In the genomic region with DNA sequence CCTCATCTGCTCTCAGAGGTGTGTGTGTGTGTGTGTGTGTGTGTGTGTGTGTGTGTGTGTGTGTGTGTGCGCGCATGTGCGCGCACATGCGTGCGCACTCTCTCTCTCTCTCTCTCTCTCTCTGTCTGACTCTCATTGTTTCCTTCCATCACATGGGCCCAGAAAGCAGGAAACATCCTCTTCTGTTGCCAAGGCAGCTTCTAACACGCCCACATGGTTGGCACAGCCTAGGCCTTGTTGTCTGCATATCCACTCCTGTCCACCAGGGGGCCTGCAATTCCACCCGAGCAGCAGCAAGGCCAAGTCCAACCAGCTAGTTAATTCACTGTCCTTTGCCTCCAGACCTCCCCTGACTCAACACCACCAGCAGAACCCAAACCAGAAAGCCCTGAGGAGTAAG, we compare ENCODE assay signal across 8 mouse cellular contexts. TPM values are rescaled to one million over a fixed set of nuclear protein-coding genes. Genes with fewer than 3 reads are reported as not detected.
DNase-seq lines count a peak whose midpoint lies in the region; ATAC-seq and TF ChIP-seq lines count a peak whose summit lies in the region.

No protein-coding gene starts in this region.

- no peak overlapping the region; the same call in 1 of the 2 replicates for H3K27ac ChIP-seq in CH12.LX (ENCODE audit: insufficient read depth, low read depth)
- no peak overlapping the region for H3K27ac ChIP-seq in forebrain, embryonic 11.5 days (ENCODE audit: low read depth, low read length)
- H3K27ac ChIP-seq in heart, embryonic 16.5 days (ENCODE audit: low read length): no peak overlapping the region
- H3K27ac ChIP-seq in liver, embryonic 15.5 days (replicated peaks): 0 out of 2 replicates have a peak overlapping the region, but pooled peaks have one; percentile 97
- H3K27ac ChIP-seq in neural tube, embryonic 13.5 days (replicated peaks): peak overlapping the region; percentile 52
- H3K27ac ChIP-seq in testis, adult 2 months (ENCODE audit: control insufficient read depth, insufficient read depth, low read depth, low read length): no peak overlapping the region

- no peak overlapping the region for H3K9ac ChIP-seq in CH12.LX (ENCODE audit: insufficient read depth, low read depth)
- H3K9ac ChIP-seq in forebrain, embryonic 11.5 days (ENCODE audit: low read length): no peak overlapping the region
- H3K9ac ChIP-seq in heart, embryonic 16.5 days (ENCODE audit: low read length): no peak overlapping the region
- H3K9ac ChIP-seq in liver, embryonic 15.5 days: peak overlapping the region; percentile 87
- peak overlapping the region; percentile 50; the same call in 1 of the 2 replicates for H3K9ac ChIP-seq in neural tube, embryonic 13.5 days

- TF ChIP-seq RAD21 in CH12.LX (IDR thresholded peaks at IDR 0.05; ENCODE audit: low read depth, low read length): peak; percentile 59

- dilution Hi-C loops in CH12.LX (cut with MboI; ENCODE audit: extremely low pct_ligation_motif_present, extremely low pct_unique_long_range_greater_than_20kb, low sequenced_read_pairs): no loop called here

- H3K27me3 ChIP-seq in CH12.LX (replicated peaks): no peaks in the 10 kb centered on the region
- H3K27me3 ChIP-seq in forebrain, embryonic 11.5 days (ENCODE audit: control insufficient read depth, insufficient read depth, low read length): no peaks in the 10 kb centered on the region
- H3K27me3 ChIP-seq in heart, embryonic 16.5 days (ENCODE audit: control insufficient read depth, insufficient read depth, low read length): no peaks in the 10 kb centered on the region
- H3K27me3 ChIP-seq in liver, embryonic 15.5 days: 0 out of 2 replicates have a peak, but pooled peaks cover 8% of the 10 kb centered on the region
- no peaks in the 10 kb centered on the region for H3K27me3 ChIP-seq in neural tube, embryonic 13.5 days
- H3K27me3 ChIP-seq in testis, adult 2 months (ENCODE audit: control insufficient read depth, insufficient read depth, low read length): no peaks in the 10 kb centered on the region

- H3K79me2 ChIP-seq in CH12.LX (replicated peaks; ENCODE audit: control insufficient read depth, extremely low read depth, insufficient read depth, poor library complexity, severe bottlenecking): peaks cover 15% of the 10 kb centered on the region

- ATAC-seq in forebrain, embryonic 11.5 days (replicated peaks; ENCODE audit: low FRiP score): no peak
- ATAC-seq in heart, embryonic 16.5 days (replicated peaks; ENCODE audit: extremely low read depth, insufficient read depth, low FRiP score): peak; percentile 12; the same call in 1 of the 2 replicates
- no peak for ATAC-seq in liver, embryonic 15.5 days (ENCODE audit: insufficient read depth)
- ATAC-seq in neural tube, embryonic 13.5 days (ENCODE audit: low read depth): peak; percentile 11; the same call in 1 of the 2 replicates

- H3K9me3 ChIP-seq in CH12.LX (replicated peaks; ENCODE audit: low read length): no peaks in the 10 kb centered on the region
- H3K9me3 ChIP-seq in forebrain, embryonic 11.5 days (ENCODE audit: control insufficient read depth, low read length): no peaks in the 10 kb centered on the region
- H3K9me3 ChIP-seq in heart, embryonic 16.5 days (replicated peaks; ENCODE audit: control insufficient read depth, low read length): no peaks in the 10 kb centered on the region
- H3K9me3 ChIP-seq in liver, embryonic 15.5 days (replicated peaks): no peaks in the 10 kb centered on the region
- no peaks in the 10 kb centered on the region for H3K9me3 ChIP-seq in neural tube, embryonic 13.5 days

- DNase-seq in CH12.LX (ENCODE audit: extremely low read depth): peak; percentile 94
- DNase-seq in c-Kit-positive CD71-positive TER-119-negative erythroid progenitor cells, embryonic 14.5 days (ENCODE audit: low read depth): peak; percentile 75
- peak; percentile 92 for DNase-seq in forebrain, embryonic 11.5 days (ENCODE audit: low spot score)
- peak; percentile 90 to 92 for DNase-seq in kidney, postnatal 36 days

- H3K4me1 ChIP-seq in CH12.LX (ENCODE audit: control insufficient read depth in 1 of 2, insufficient read depth in 2 of 2): peaks cover 27 to 48% of the 10 kb centered on the region in 2 experiments
- peaks cover 8% of the 10 kb centered on the region for H3K4me1 ChIP-seq in forebrain, embryonic 11.5 days (replicated peaks; ENCODE audit: control insufficient read depth, insufficient read depth, low read length)
- H3K4me1 ChIP-seq in heart, embryonic 16.5 days (ENCODE audit: control insufficient read depth, insufficient read depth, low read length): peaks cover 43% of the 10 kb centered on the region
- H3K4me1 ChIP-seq in liver, embryonic 15.5 days (replicated peaks): peaks cover 83% of the 10 kb centered on the region
- H3K4me1 ChIP-seq in neural tube, embryonic 13.5 days (replicated peaks): peaks cover 54% of the 10 kb centered on the region
- H3K4me1 ChIP-seq in testis, adult 2 months (ENCODE audit: control insufficient read depth, insufficient read depth, low read length): peaks cover 14% of the 10 kb centered on the region

- H3K4me2 ChIP-seq in CH12.LX (ENCODE audit: insufficient read depth, low read depth, poor library complexity, severe bottlenecking): no peak overlapping the region
- H3K4me2 ChIP-seq in forebrain, embryonic 11.5 days (ENCODE audit: low read depth, low read length, severe bottlenecking): 0 out of 2 replicates have a peak overlapping the region, but pooled peaks have one; percentile 19
- peak overlapping the region; percentile 66 for H3K4me2 ChIP-seq in heart, embryonic 16.5 days (ENCODE audit: low read depth, low read length)
- H3K4me2 ChIP-seq in liver, embryonic 15.5 days: peak overlapping the region; percentile 96
- peak overlapping the region; percentile 92 for H3K4me2 ChIP-seq in neural tube, embryonic 13.5 days

- in situ Hi-C loops in CH12.LX (cut with MboI; ENCODE audit: low pct_ligation_motif_present, low pct_unique_long_range_greater_than_20kb, low sequenced_read_pairs): no loop called here

- WGBS in forebrain, embryonic 11.5 days: 39% methylated on average over 8 of the region's 8 CpGs
- 55% methylated on average over 8 of the region's 8 CpGs for WGBS in heart, embryonic 16.5 days
- WGBS in liver, embryonic 15.5 days (ENCODE audit: insufficient replicate concordance): 53% methylated on average over 8 of the region's 8 CpGs
- 40% methylated on average over 8 of the region's 8 CpGs for WGBS in neural tube, embryonic 13.5 days

- TF ChIP-seq EP300 in CH12.LX (IDR thresholded peaks at IDR 0.05; ENCODE audit: low read length): no peak

- no peak overlapping the region for H3K4me3 ChIP-seq in CH12.LX (replicated peaks in 1 of 3; ENCODE audit: low read depth in 2 of 3, low read length in 2 of 3, poor library complexity in 1 of 3)
- H3K4me3 ChIP-seq in forebrain, embryonic 11.5 days (ENCODE audit: low read depth, low read length): no peak overlapping the region
- peak overlapping the region; percentile 78; the same call in 1 of the 2 replicates for H3K4me3 ChIP-seq in heart, embryonic 16.5 days (ENCODE audit: low read length)
- peak overlapping the region; percentile 83 for H3K4me3 ChIP-seq in liver, embryonic 15.5 days (replicated peaks)
- H3K4me3 ChIP-seq in neural tube, embryonic 13.5 days: no peak overlapping the region
- no peak overlapping the region for H3K4me3 ChIP-seq in testis, adult 2 months (ENCODE audit: control insufficient read depth, low read depth, low read length)

- no peak for TF ChIP-seq POLR2A in CH12.LX (IDR thresholded peaks at IDR 0.05; ENCODE audit: low read depth, low read length)
- no peak for TF ChIP-seq POLR2A in testis, adult 2 months (IDR thresholded peaks at IDR 0.05; ENCODE audit: control insufficient read depth, low read depth, low read length)

- H3K36me3 ChIP-seq in CH12.LX (replicated peaks in 1 of 2; ENCODE audit: control insufficient read depth in 1 of 2, insufficient read depth in 1 of 2, low read length in 1 of 2): peaks cover 29 to 36% of the 10 kb centered on the region in 2 experiments
- peaks cover 13% of the 10 kb centered on the region for H3K36me3 ChIP-seq in forebrain, embryonic 11.5 days (ENCODE audit: control insufficient read depth, insufficient read depth, low read length)
- H3K36me3 ChIP-seq in heart, embryonic 16.5 days (ENCODE audit: control insufficient read depth, insufficient read depth): peaks cover 26% of the 10 kb centered on the region
- peaks cover 57% of the 10 kb centered on the region for H3K36me3 ChIP-seq in liver, embryonic 15.5 days (replicated peaks)
- peaks cover 29% of the 10 kb centered on the region for H3K36me3 ChIP-seq in neural tube, embryonic 13.5 days
- H3K36me3 ChIP-seq in testis, adult 2 months (ENCODE audit: control insufficient read depth, insufficient read depth, low read length): no peaks in the 10 kb centered on the region

- peak; percentile 88 to 89 for TF ChIP-seq CTCF in CH12.LX (conservative IDR thresholded peaks at IDR 0.05 in 1 of 2, IDR thresholded peaks at IDR 0.05 in 1 of 2; ENCODE audit: low read depth in 2 of 2, low read length in 2 of 2)
- peak; percentile 92; the same call in 1 of the 2 replicates for TF ChIP-seq CTCF in testis, adult 2 months (IDR thresholded peaks at IDR 0.05; ENCODE audit: control insufficient read depth, insufficient read depth, insufficient replicate concordance, low read depth, low read length)

RNA-seq across cellular contexts. Expression of gene Mxd3, which starts 2.0 kb away (rescaled TPM):
- total RNA-seq in CH12.LX (2012; rRNA removed): 7.3 and 10.0 TPM in 2 replicates
- 4.1 and 7.0 TPM in 2 replicates for total RNA-seq in CH12.LX (2014; rRNA removed)
- 6.9 and 13.5 TPM in 2 replicates for polyA plus RNA-seq in CH12.LX (2012; ENCODE audit: insufficient read length, low read depth)
- 37.2 and 42.2 TPM in 2 replicates for polyA plus RNA-seq in forebrain, embryonic 11.5 days (2014; fragmentation: Nextera tagmentation; extraction: Ambion mirVana)
- 29.2 and 29.4 TPM in 2 replicates for polyA plus RNA-seq in heart, embryonic 16.5 days (2015; fragmentation: Nextera tagmentation; extraction: Ambion mirVana)
- 28.8 and 33.6 TPM in 2 replicates for polyA plus RNA-seq in liver, embryonic 15.5 days (2015; fragmentation: Nextera tagmentation; extraction: Ambion mirVana)
- 9.7 and 11.2 TPM in 2 replicates for polyA plus RNA-seq in neural tube, embryonic 13.5 days (2015; fragmentation: Nextera tagmentation; extraction: Ambion mirVana)
- 2.3 and 2.4 TPM in 2 replicates for polyA plus RNA-seq in testis, adult 2 months (2012; rRNA removed)

RNA-seq across cellular contexts. Expression of gene Rab24, which starts 5.9 kb away (rescaled TPM):
- 68.0 and 72.5 TPM in 2 replicates for total RNA-seq in CH12.LX (2012; rRNA removed)
- total RNA-seq in CH12.LX (2014; rRNA removed): 44.5 and 45.3 TPM in 2 replicates
- polyA plus RNA-seq in CH12.LX (2012; ENCODE audit: insufficient read length, low read depth): 41.7 and 56.6 TPM in 2 replicates
- polyA plus RNA-seq in forebrain, embryonic 11.5 days (2014; fragmentation: Nextera tagmentation; extraction: Ambion mirVana): 84.4 and 101 TPM in 2 replicates
- 67.4 and 74.8 TPM in 2 replicates for polyA plus RNA-seq in heart, embryonic 16.5 days (2015; fragmentation: Nextera tagmentation; extraction: Ambion mirVana)
- polyA plus RNA-seq in liver, embryonic 15.5 days (2015; fragmentation: Nextera tagmentation; extraction: Ambion mirVana): 48.6 and 51.3 TPM in 2 replicates
- 89.1 and 97.9 TPM in 2 replicates for polyA plus RNA-seq in neural tube, embryonic 13.5 days (2015; fragmentation: Nextera tagmentation; extraction: Ambion mirVana)
- 33.4 and 37.0 TPM in 2 replicates for polyA plus RNA-seq in testis, adult 2 months (2012; rRNA removed)

RNA-seq across cellular contexts. Expression of gene Prelid1, which starts 7.3 kb away (rescaled TPM):
- total RNA-seq in CH12.LX (2012; rRNA removed): 253 and 302 TPM in 2 replicates
- total RNA-seq in CH12.LX (2014; rRNA removed): 190 and 205 TPM in 2 replicates
- 432 and 435 TPM in 2 replicates for polyA plus RNA-seq in CH12.LX (2012; ENCODE audit: insufficient read length, low read depth)
- polyA plus RNA-seq in forebrain, embryonic 11.5 days (2014; fragmentation: Nextera tagmentation; extraction: Ambion mirVana): 422 and 451 TPM in 2 replicates
- polyA plus RNA-seq in heart, embryonic 16.5 days (2015; fragmentation: Nextera tagmentation; extraction: Ambion mirVana): 339 and 346 TPM in 2 replicates
- 211 and 230 TPM in 2 replicates for polyA plus RNA-seq in liver, embryonic 15.5 days (2015; fragmentation: Nextera tagmentation; extraction: Ambion mirVana)
- polyA plus RNA-seq in neural tube, embryonic 13.5 days (2015; fragmentation: Nextera tagmentation; extraction: Ambion mirVana): 288 and 299 TPM in 2 replicates
- polyA plus RNA-seq in testis, adult 2 months (2012; rRNA removed): 32.7 and 40.0 TPM in 2 replicates

RNA-seq across cellular contexts. Expression of gene Lman2, which starts 35.0 kb away (rescaled TPM):
- total RNA-seq in CH12.LX (2012; rRNA removed): 126 and 150 TPM in 2 replicates
- 87.9 and 94.6 TPM in 2 replicates for total RNA-seq in CH12.LX (2014; rRNA removed)
- polyA plus RNA-seq in CH12.LX (2012; ENCODE audit: insufficient read length, low read depth): 169 and 174 TPM in 2 replicates
- polyA plus RNA-seq in forebrain, embryonic 11.5 days (2014; fragmentation: Nextera tagmentation; extraction: Ambion mirVana): 90.4 and 94.2 TPM in 2 replicates
- polyA plus RNA-seq in heart, embryonic 16.5 days (2015; fragmentation: Nextera tagmentation; extraction: Ambion mirVana): 84.2 and 84.5 TPM in 2 replicates
- 58.8 and 62.1 TPM in 2 replicates for polyA plus RNA-seq in liver, embryonic 15.5 days (2015; fragmentation: Nextera tagmentation; extraction: Ambion mirVana)
- polyA plus RNA-seq in neural tube, embryonic 13.5 days (2015; fragmentation: Nextera tagmentation; extraction: Ambion mirVana): 56.6 and 59.4 TPM in 2 replicates
- 43.7 and 44.8 TPM in 2 replicates for polyA plus RNA-seq in testis, adult 2 months (2012; rRNA removed)

RNA-seq across cellular contexts. Expression of gene Rgs14, which starts 41.9 kb away (rescaled TPM):
- 7.4 and 8.0 TPM in 2 replicates for total RNA-seq in CH12.LX (2012; rRNA removed)
- total RNA-seq in CH12.LX (2014; rRNA removed): 6.3 and 7.4 TPM in 2 replicates
- polyA plus RNA-seq in CH12.LX (2012; ENCODE audit: insufficient read length, low read depth): 6.5 and 7.6 TPM in 2 replicates
- polyA plus RNA-seq in forebrain, embryonic 11.5 days (2014; fragmentation: Nextera tagmentation; extraction: Ambion mirVana): 0.33 and 0.44 TPM in 2 replicates
- polyA plus RNA-seq in heart, embryonic 16.5 days (2015; fragmentation: Nextera tagmentation; extraction: Ambion mirVana): 1.4 and 2.4 TPM in 2 replicates
- polyA plus RNA-seq in liver, embryonic 15.5 days (2015; fragmentation: Nextera tagmentation; extraction: Ambion mirVana): 2.2 and 2.9 TPM in 2 replicates
- 0.13 and 0.87 TPM in 2 replicates for polyA plus RNA-seq in neural tube, embryonic 13.5 days (2015; fragmentation: Nextera tagmentation; extraction: Ambion mirVana)
- 0.10 and 0.14 TPM in 2 replicates for polyA plus RNA-seq in testis, adult 2 months (2012; rRNA removed)

Comparison
In these comparisons a context has a peak if more than half of its experiments do, and no peak if none do; other contexts are left out.
1. H3K27ac ChIP-seq: peak in liver, embryonic 15.5 days (single experiment) and neural tube, embryonic 13.5 days (single experiment); none in CH12.LX (single experiment), forebrain, embryonic 11.5 days (single experiment), heart, embryonic 16.5 days (single experiment) and testis, adult 2 months (single experiment).
2. H3K4me3 ChIP-seq: peak in heart, embryonic 16.5 days (single experiment) and liver, embryonic 15.5 days (single experiment); none in CH12.LX (0 of 3), forebrain, embryonic 11.5 days (single experiment), neural tube, embryonic 13.5 days (single experiment) and testis, adult 2 months (single experiment).
3. H3K9ac ChIP-seq: peak in liver, embryonic 15.5 days (single experiment) and neural tube, embryonic 13.5 days (single experiment); none in CH12.LX (single experiment), forebrain, embryonic 11.5 days (single experiment) and heart, embryonic 16.5 days (single experiment).
4. ATAC-seq: peak in heart, embryonic 16.5 days (single experiment) and neural tube, embryonic 13.5 days (single experiment); none in forebrain, embryonic 11.5 days (single experiment) and liver, embryonic 15.5 days (single experiment).
5. Peak in every context shown above with its lines, with median percentiles within 50 percentile points of each other: DNase-seq.